Mouse (Mus musculus) embryonic facial prominence, embryonic 11.5 days (tissue): ENCODE measurements around the gene 1810037I17Rik. TPM values are rescaled to one million over a fixed set of nuclear protein-coding genes. Genes with fewer than 3 reads are reported as not detected.

Source experiments
- ATAC-seq: fragments of 200-750 bp; cut with Nextera tagmentation; replicated peaks from 2 replicates; pipeline ENCODE4 v1.8.0; 2017; ENCODE audit warnings: low read depth; ENCODE audit not compliant: insufficient number of reproducible peaks, low FRiP score, low TSS enrichment
- DNase-seq: peaks from one replicate; pipeline ENCODE4 v3.0.0-alpha.2; 2015; ENCODE audit warnings: low spot score
- H3K27ac ChIP-seq: fragments of 300-500 bp; sonication (generic); replicated peaks from 2 replicates; pipeline ENCODE4 v1.5.1; 2014; ENCODE audit warnings: mild to moderate bottlenecking, low read depth, low read length, control low read depth
- H3K27me3 ChIP-seq: fragments of 300-500 bp; sonication (generic); 2 replicates; pipeline ENCODE4 v1.6.1; 2014; ENCODE audit warnings: mild to moderate bottlenecking, low read length, moderate library complexity, mixed read lengths; ENCODE audit not compliant: control insufficient read depth, insufficient read depth
- H3K36me3 ChIP-seq: fragments of 300-500 bp; sonication (generic); replicated peaks from 2 replicates; pipeline ENCODE4 v1.6.1; 2014; ENCODE audit warnings: low read depth, mild to moderate bottlenecking, low read length, moderate library complexity, mixed read lengths; ENCODE audit not compliant: control insufficient read depth, insufficient read depth
- H3K4me1 ChIP-seq: fragments of 300-500 bp; sonication (generic); 2 replicates; pipeline ENCODE4 v1.6.1; 2014; ENCODE audit warnings: low read length, mixed read lengths; ENCODE audit not compliant: control insufficient read depth, insufficient read depth
- H3K4me2 ChIP-seq: fragments of 300-500 bp; sonication (generic); 2 replicates; pipeline ENCODE4 v1.6.1; 2014; ENCODE audit warnings: low read depth, mild to moderate bottlenecking, control low read depth, low read length, moderate library complexity
- H3K4me3 ChIP-seq: fragments of 300-500 bp; sonication (generic); 2 replicates; pipeline ENCODE4 v1.5.1; 2014; ENCODE audit warnings: low read depth, low read length, control low read depth
- H3K9ac ChIP-seq: fragments of 300-500 bp; sonication (generic); replicated peaks from 2 replicates; pipeline ENCODE4 v1.6.1; 2014; ENCODE audit warnings: mild to moderate bottlenecking, control low read depth, low read length
- H3K9me3 ChIP-seq: fragments of 300-500 bp; sonication (generic); replicated peaks from 2 replicates; pipeline ENCODE4 v1.6.1; 2016; ENCODE audit warnings: mild to moderate bottlenecking, low read length, inconsistent platforms, mixed read lengths; ENCODE audit not compliant: control insufficient read depth
- WGBS: fragments of 180-500 bp; shearing (Covaris S2); extraction: QIAGEN DNeasy Blood & Tissue Kit; methylation state at CpG from one replicate; pipeline ENCODE4 v1.1.7; 2014; 5-methylcytosine and 5-hydroxymethylcytosine counted together
- polyA plus RNA-seq: library from polyadenylated mRNA; unstranded; fragments of >200 nt; fragmentation: Nextera tagmentation; extraction: Ambion mirVana; gene quantifications from 2 replicates; pipeline ENCODE4 v1.2.1, GENCODE M21; 2014

Gene 1810037I17Rik
- polyA plus RNA-seq, 1 experiment from 2014 or later = 88.3 TPM

DNA sequence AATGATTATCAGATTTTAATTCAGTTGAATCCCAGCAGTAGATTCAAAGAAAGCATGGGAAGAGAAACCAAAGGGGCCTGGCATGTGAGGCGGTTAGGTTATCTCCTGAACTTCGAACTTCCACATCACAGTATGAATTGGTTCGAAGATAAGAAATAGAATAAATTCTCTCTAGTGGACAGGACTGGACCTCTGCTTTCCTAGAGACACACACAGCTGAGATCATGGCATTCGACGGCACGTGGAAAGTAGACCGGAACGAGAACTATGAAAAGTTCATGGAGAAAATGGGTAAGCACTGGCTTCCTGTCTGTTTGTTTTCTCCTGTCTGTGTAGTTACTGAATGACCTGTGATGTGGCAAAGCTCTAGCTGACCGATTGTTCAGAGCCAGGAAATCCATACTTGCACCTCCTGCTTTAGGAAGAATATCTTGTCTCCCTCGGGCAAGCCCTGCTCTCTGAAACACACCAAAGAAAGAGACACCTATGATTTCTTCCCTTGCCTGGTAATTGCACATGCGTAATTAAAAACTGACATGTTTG lies 28.7 kb upstream of the 1810037I17Rik start:
- H3K9ac ChIP-seq = no peak overlapping the region
- no peaks in the 10 kb centered on the region for H3K27me3 ChIP-seq
- H3K9me3 ChIP-seq = no peaks in the 10 kb centered on the region
- no peak for ATAC-seq
- no peaks in the 10 kb centered on the region for H3K36me3 ChIP-seq
- H3K4me1 ChIP-seq = no peaks in the 10 kb centered on the region
- H3K4me3 ChIP-seq = no peak overlapping the region
- DNase-seq = no peak
- 78% methylated on average over 11 of the region's 11 CpGs for WGBS
- no peak overlapping the region for H3K27ac ChIP-seq
- no peak overlapping the region for H3K4me2 ChIP-seq

DNA sequence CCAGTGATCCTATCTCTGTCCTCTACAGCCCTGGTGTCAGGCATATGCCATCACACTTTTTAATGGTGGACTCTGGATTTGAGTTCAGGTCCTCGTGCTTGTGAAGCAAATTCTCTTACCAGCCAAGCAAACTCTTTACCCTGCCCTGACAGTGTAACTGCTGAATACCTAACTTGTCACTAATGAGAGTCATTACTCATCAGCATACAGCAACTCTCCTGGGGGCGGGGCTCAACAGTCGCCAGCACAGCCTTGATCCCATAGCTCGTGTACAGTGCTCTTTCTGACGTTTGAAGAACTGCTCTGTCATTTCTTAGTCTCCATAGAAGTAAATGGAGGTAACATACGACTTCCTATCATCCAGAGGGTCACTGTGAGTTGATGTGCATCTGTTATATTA lies 25.7 kb upstream of the 1810037I17Rik start:
- no peaks in the 10 kb centered on the region for H3K9me3 ChIP-seq
- DNase-seq = no peak

DNA sequence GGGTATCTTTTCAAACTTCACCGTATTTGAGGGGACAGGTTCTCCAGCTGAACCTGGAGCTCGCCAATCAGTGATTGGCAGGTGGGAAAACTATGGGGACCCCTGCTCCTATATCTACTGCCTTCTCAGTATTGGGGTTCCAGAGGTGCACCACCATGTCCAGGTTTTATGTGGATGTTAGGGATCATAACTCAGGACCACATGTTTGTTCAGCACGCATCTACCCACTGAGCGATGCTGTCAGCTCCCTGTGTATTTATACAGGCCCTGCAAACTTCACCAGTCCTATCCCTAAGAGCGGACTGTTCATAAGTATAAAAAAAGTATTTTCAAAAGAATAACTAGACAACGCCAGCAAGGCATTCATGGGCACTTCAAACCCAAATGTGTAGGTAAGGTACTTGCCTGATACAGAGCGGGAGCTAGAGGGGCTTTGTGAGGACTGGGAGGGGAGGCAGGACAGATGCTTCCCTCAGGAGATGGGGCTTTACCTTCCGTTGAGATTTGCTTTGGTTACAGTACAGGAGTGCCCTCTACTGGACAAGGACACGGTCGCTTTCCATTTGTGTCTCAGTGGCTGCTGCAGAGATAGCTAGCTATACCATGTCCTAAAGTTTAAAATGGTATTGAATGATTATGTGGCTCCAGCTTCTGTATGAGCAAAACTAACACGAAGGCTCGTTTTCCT lies 20.1 kb upstream of the 1810037I17Rik start:
- ATAC-seq (0 out of 2 replicates have a peak, but pooled peaks have one; percentile 34), DNase-seq (peak; percentile 85)
- Histone ChIP-seq H3K4me2 (no peak overlapping the region), H3K27me3 (no peaks in the 10 kb centered on the region), H3K36me3 (no peaks in the 10 kb centered on the region), H3K9me3 (no peaks in the 10 kb centered on the region), H3K4me1 (no peaks in the 10 kb centered on the region), H3K4me3 (no peak overlapping the region), H3K27ac (no peak overlapping the region), H3K9ac (no peak overlapping the region)
- 43% methylated on average over 12 of the region's 12 CpGs for WGBS

More for the DNA sequence above, 25.7 kb upstream of the 1810037I17Rik start:
- H3K36me3 ChIP-seq = no peaks in the 10 kb centered on the region
- H3K27ac ChIP-seq = no peak overlapping the region
- no peaks in the 10 kb centered on the region for H3K4me1 ChIP-seq
- no peak overlapping the region for H3K4me2 ChIP-seq
- H3K9ac ChIP-seq = no peak overlapping the region
- ATAC-seq = no peak
- no peaks in the 10 kb centered on the region for H3K27me3 ChIP-seq
- 57% methylated on average over 6 of the region's 6 CpGs for WGBS
- no peak overlapping the region for H3K4me3 ChIP-seq

- 83% methylated on average over 2 of the region's 2 CpGs for WGBS
- Histone ChIP-seq H3K27ac (no peak overlapping the region), H3K9me3 (no peaks in the 10 kb centered on the region), H3K36me3 (no peaks in the 10 kb centered on the region), H3K4me1 (no peaks in the 10 kb centered on the region), H3K27me3 (no peaks in the 10 kb centered on the region), H3K4me3 (no peak overlapping the region), H3K4me2 (no peak overlapping the region), H3K9ac (no peak overlapping the region)
- no peak for DNase-seq
- no peak for ATAC-seq
Observed at GRCm38 (mm10) chr3:122907841-122908240, 16.2 kb upstream of the 1810037I17Rik start.

GRCm38 (mm10) chr3:122915493-122915892 lies 8.5 kb upstream of the 1810037I17Rik start:
- no peak overlapping the region for H3K27ac ChIP-seq
- H3K9ac ChIP-seq = no peak overlapping the region
- 83% methylated on average over 5 of the region's 5 CpGs for WGBS
- no peak overlapping the region for H3K4me2 ChIP-seq
- H3K4me3 ChIP-seq = no peak overlapping the region
- no peak for DNase-seq
- no peaks in the 10 kb centered on the region for H3K4me1 ChIP-seq
- H3K36me3 ChIP-seq = no peaks in the 10 kb centered on the region
- ATAC-seq = no peak
- no peaks in the 10 kb centered on the region for H3K27me3 ChIP-seq
- no peaks in the 10 kb centered on the region for H3K9me3 ChIP-seq

GRCm38 (mm10) chr3:122916191-122916680 lies 7.8 kb upstream of the 1810037I17Rik start:
- no peaks in the 10 kb centered on the region for H3K36me3 ChIP-seq
- no peaks in the 10 kb centered on the region for H3K4me1 ChIP-seq
- H3K27me3 ChIP-seq = no peaks in the 10 kb centered on the region
- no peak overlapping the region for H3K9ac ChIP-seq
- WGBS = 87% methylated on average over 6 of the region's 6 CpGs
- DNase-seq (no peak), ATAC-seq (no peak)
- H3K27ac ChIP-seq = no peak overlapping the region
- H3K4me3 ChIP-seq = no peak overlapping the region
- H3K4me2 ChIP-seq = no peak overlapping the region
- H3K9me3 ChIP-seq = no peaks in the 10 kb centered on the region

- H3K4me3 ChIP-seq = no peak overlapping the region
- 71% methylated on average over 2 of the region's 2 CpGs for WGBS
- no peaks in the 10 kb centered on the region for H3K4me1 ChIP-seq
- no peak overlapping the region for H3K9ac ChIP-seq
- no peaks in the 10 kb centered on the region for H3K9me3 ChIP-seq
- H3K36me3 ChIP-seq = no peaks in the 10 kb centered on the region
- H3K27ac ChIP-seq = no peak overlapping the region
- H3K4me2 ChIP-seq = no peak overlapping the region
- no peaks in the 10 kb centered on the region for H3K27me3 ChIP-seq
- no peak for DNase-seq
- no peak for ATAC-seq
Observed at GRCm38 (mm10) chr3:122918672-122919071, 5.3 kb upstream of the 1810037I17Rik start.

DNA sequence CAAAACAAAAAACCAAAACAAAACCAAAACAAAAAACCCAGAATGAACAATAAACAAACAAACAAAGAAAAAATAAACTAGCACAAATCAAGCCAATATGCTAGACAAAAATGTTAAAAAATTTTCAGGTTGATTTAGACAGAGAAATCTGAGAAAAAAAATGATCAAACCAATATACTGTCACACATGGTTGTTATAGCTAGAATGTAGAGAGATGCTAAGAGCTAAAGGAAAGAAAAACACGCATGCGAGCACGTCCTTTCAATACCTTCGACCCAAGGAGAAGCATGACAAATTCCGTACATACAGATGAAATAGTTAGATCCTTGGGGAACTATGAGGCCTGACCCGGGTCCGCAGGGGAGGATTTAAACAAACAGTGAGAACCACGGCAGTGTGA lies 4.7 kb upstream of the 1810037I17Rik start, which contains the start of gene Gm10959:
Gene Gm10959 (minus strand): TSS at position 101 of the 400 bp plus-strand sequence.
- WGBS = 68% methylated on average over 8 of the region's 8 CpGs
- no peak for DNase-seq
- Histone ChIP-seq H3K9me3 (no peaks in the 10 kb centered on the region), H3K4me1 (no peaks in the 10 kb centered on the region), H3K4me3 (no peak within 1 kb of the TSS), H3K36me3 (no peaks in the 10 kb centered on the region), H3K27me3 (no peaks in the 10 kb centered on the region), H3K27ac (no peak within 1 kb of the TSS), H3K4me2 (no peak within 1 kb of the TSS), H3K9ac (no peak within 1 kb of the TSS)
- no peak for ATAC-seq
